In genomic region chr2:166622590-166622989, GRCm38 (mm10) we compare ENCODE assay signal across 9 mouse cellular contexts.
DNase-seq lines count a peak whose midpoint lies in the region; ATAC-seq and TF ChIP-seq lines count a peak whose summit lies in the region.
"Had no signal": no experiment of that assay in that cellular context is flagged by ENCODE, and none has a peak within 500 bp of the region (broad histone marks: within the 10 kb centered on the region; RNA-seq: fewer than 3 reads in every experiment).

No protein-coding gene starts in this region.

- TF ChIP-seq EP300 in lung, postnatal 0 days (IDR thresholded peaks at IDR 0.05): no peak

- no peak overlapping the region for H3K9ac ChIP-seq in lung, postnatal 0 days (replicated peaks; ENCODE audit: low read depth)
- H3K9ac ChIP-seq in embryonic facial prominence, embryonic 12.5 days: no peak overlapping the region
- H3K9ac ChIP-seq: heart, embryonic 15.5 days had no signal

- WGBS in lung, postnatal 0 days: 66% methylated on average over 7 of the region's 7 CpGs
- 83% methylated on average over 7 of the region's 7 CpGs for WGBS in embryonic facial prominence, embryonic 12.5 days

- no peak overlapping the region for H3K4me3 ChIP-seq in lung, postnatal 0 days (ENCODE audit: low read depth, low read length)
- H3K4me3 ChIP-seq in embryonic facial prominence, embryonic 12.5 days: no peak overlapping the region
- no peak overlapping the region for H3K4me3 ChIP-seq in left cerebral cortex, adult 2 months
- H3K4me3 ChIP-seq: heart, embryonic 15.5 days had no signal

- no peak overlapping the region for H3K27ac ChIP-seq in lung, postnatal 0 days (ENCODE audit: low read length)
- peak overlapping the region; percentile 71; the same call in 1 of the 2 replicates for H3K27ac ChIP-seq in embryonic facial prominence, embryonic 12.5 days
- H3K27ac ChIP-seq in left cerebral cortex, adult 2 months: no peak overlapping the region
- H3K27ac ChIP-seq: heart, embryonic 15.5 days had no signal

- no peak overlapping the region for H3K4me2 ChIP-seq in lung, postnatal 0 days (replicated peaks; ENCODE audit: low read depth, low read length)
- H3K4me2 ChIP-seq in embryonic facial prominence, embryonic 12.5 days (replicated peaks): no peak overlapping the region
- H3K4me2 ChIP-seq: heart, embryonic 15.5 days had no signal

- peak; percentile 11 for DNase-seq in lung, postnatal 0 days (ENCODE audit: low spot score)
- DNase-seq in lung, postnatal 14 days: no peak
- DNase-seq in induced T-regulatory cell, adult 2 months (ENCODE audit: low read depth): peak; percentile 75
- peak; percentile 31 to 39 for DNase-seq in thymus, postnatal 10 days (ENCODE audit: low spot score in 2 of 2)
- no peak for DNase-seq in left cerebral cortex, adult 2 months (ENCODE audit: extremely low spot score in 1 of 2, low spot score in 2 of 2)
- DNase-seq in embryo, embryonic 10.5 days (ENCODE audit: low spot score): no peak
- DNase-seq: cerebellum, adult 2 months had no signal

- H3K4me1 ChIP-seq in lung, postnatal 0 days (ENCODE audit: insufficient read depth, low read depth, low read length): peaks cover 14% of the 10 kb centered on the region; the same call in 1 of the 2 replicates
- peaks cover 12% of the 10 kb centered on the region for H3K4me1 ChIP-seq in embryonic facial prominence, embryonic 12.5 days

- intact Hi-C loops in left cerebral cortex, adult 2 months (cut with DNase I): no loop called here

- TF ChIP-seq CTCF in lung, postnatal 0 days (IDR thresholded peaks at IDR 0.05): no peak
- TF ChIP-seq CTCF in left cerebral cortex, adult 2 months (IDR thresholded peaks at IDR 0.05): no peak

- H3K27me3 ChIP-seq in lung, postnatal 0 days (replicated peaks; ENCODE audit: insufficient read depth, low read length): no peaks in the 10 kb centered on the region
- no peaks in the 10 kb centered on the region for H3K27me3 ChIP-seq in embryonic facial prominence, embryonic 12.5 days
- H3K27me3 ChIP-seq: heart, embryonic 15.5 days had no signal

- H3K36me3 ChIP-seq in lung, postnatal 0 days (ENCODE audit: insufficient read depth, low read length): no peaks in the 10 kb centered on the region
- H3K36me3 ChIP-seq in embryonic facial prominence, embryonic 12.5 days: peaks cover 20% of the 10 kb centered on the region
- H3K36me3 ChIP-seq: heart, embryonic 15.5 days had no signal

- H3K9me3 ChIP-seq in lung, postnatal 0 days (ENCODE audit: low read length): no peaks in the 10 kb centered on the region
- no peaks in the 10 kb centered on the region for H3K9me3 ChIP-seq in embryonic facial prominence, embryonic 12.5 days
- H3K9me3 ChIP-seq: heart, embryonic 15.5 days had no signal

- peak; percentile 6; the same call in 1 of the 2 replicates for ATAC-seq in lung, postnatal 0 days
- no peak for ATAC-seq in embryonic facial prominence, embryonic 12.5 days (ENCODE audit: insufficient number of reproducible peaks, insufficient read depth, low FRiP score, low TSS enrichment)

Comparison
In these comparisons a context has a peak if more than half of its experiments do, and no peak if none do; other contexts are left out.
1. DNase-seq: peak in lung, postnatal 0 days (single experiment), induced T-regulatory cell, adult 2 months (single experiment) and thymus, postnatal 10 days (2 of 2); none in lung, postnatal 14 days (single experiment), left cerebral cortex, adult 2 months (0 of 2) and embryo, embryonic 10.5 days (single experiment).